Mouse (Mus musculus): ENCODE data around the gene Celf1. TPM values are rescaled to one million over a fixed set of nuclear protein-coding genes. Genes with fewer than 3 reads are reported as not detected.

Gene Celf1
- polyA plus RNA-seq, 1 experiment from 2014 or later, result 59.3 TPM

GRCm38 (mm10) chr2:90916560-90917232 is 23.5 kb upstream of the Celf1 start:
- 20% methylated on average over 7 of the region's 7 CpGs for WGBS
- Histone ChIP-seq H3K27me3 (ENCODE audit: insufficient read depth, low read length) (no peaks in the 10 kb centered on the region), H3K36me3 (ENCODE audit: insufficient read depth, low read length) (peaks cover 12% of the 10 kb centered on the region), H3K9me3 (replicated peaks; ENCODE audit: low read length) (no peaks in the 10 kb centered on the region), H3K4me3 (replicated peaks; ENCODE audit: low read depth, low read length) (peak overlapping the region; percentile 61), H3K27ac (peak overlapping the region; percentile 95), H3K4me1 (replicated peaks; ENCODE audit: insufficient read depth, low read length) (peaks cover 15% of the 10 kb centered on the region), H3K9ac (ENCODE audit: low read depth, low read length) (peak overlapping the region; percentile 94), H3K4me2 (ENCODE audit: low read length) (peak overlapping the region; percentile 80)
- no peak for TF ChIP-seq CTCF (IDR thresholded peaks at IDR 0.05; ENCODE audit: low read depth)
- DNase-seq (ENCODE audit: low spot score) (peak; percentile 62), ATAC-seq (replicated peaks; ENCODE audit: low FRiP score, low read depth) (0 out of 2 replicates have a peak, but pooled peaks have one; percentile 24)

GRCm38 (mm10) chr2:90917233-90917998 is 22.8 kb upstream of the Celf1 start:
- H3K4me1 ChIP-seq (replicated peaks; ENCODE audit: insufficient read depth, low read length), result peaks cover 15% of the 10 kb centered on the region
- TF ChIP-seq CTCF (IDR thresholded peaks at IDR 0.05; ENCODE audit: low read depth), result no peak
- peak overlapping the region; percentile 80 for H3K4me2 ChIP-seq (ENCODE audit: low read length)
- no peaks in the 10 kb centered on the region for H3K9me3 ChIP-seq (replicated peaks; ENCODE audit: low read length)
- peak; percentile 86 for ATAC-seq (replicated peaks; ENCODE audit: low FRiP score, low read depth)
- H3K9ac ChIP-seq (ENCODE audit: low read depth, low read length), result peak overlapping the region; percentile 94
- H3K27ac ChIP-seq, result peak overlapping the region; percentile 95
- peaks cover 9% of the 10 kb centered on the region for H3K36me3 ChIP-seq (ENCODE audit: insufficient read depth, low read length)
- peak overlapping the region; percentile 61 for H3K4me3 ChIP-seq (replicated peaks; ENCODE audit: low read depth, low read length)
- DNase-seq (ENCODE audit: low spot score), result peak; percentile 74
- under 1% methylated on average over 68 of the region's 73 CpGs for WGBS
- H3K27me3 ChIP-seq (ENCODE audit: insufficient read depth, low read length), result no peaks in the 10 kb centered on the region

- H3K27me3 ChIP-seq (ENCODE audit: insufficient read depth, low read length), result no peaks in the 10 kb centered on the region
- H3K36me3 ChIP-seq (ENCODE audit: insufficient read depth, low read length), result peaks cover 5% of the 10 kb centered on the region; the same call in 1 of the 2 replicates
- no peak for TF ChIP-seq CTCF (IDR thresholded peaks at IDR 0.05; ENCODE audit: low read depth)
- DNase-seq (ENCODE audit: low spot score) (peak; percentile 61), ATAC-seq (replicated peaks; ENCODE audit: low FRiP score, low read depth) (peak; percentile 78)
- H3K4me2 ChIP-seq (ENCODE audit: low read length), result peak overlapping the region; percentile 80
- peak overlapping the region; percentile 95 for H3K27ac ChIP-seq
- H3K9me3 ChIP-seq (replicated peaks; ENCODE audit: low read length), result no peaks in the 10 kb centered on the region
- 10% methylated on average over 16 of the region's 16 CpGs for WGBS
- H3K4me3 ChIP-seq (replicated peaks; ENCODE audit: low read depth, low read length), result peak overlapping the region; percentile 61
- H3K4me1 ChIP-seq (replicated peaks; ENCODE audit: insufficient read depth, low read length), result peaks cover 15% of the 10 kb centered on the region
- peak overlapping the region; percentile 94 for H3K9ac ChIP-seq (ENCODE audit: low read depth, low read length)
These were observed 22.0 kb upstream of the Celf1 start for GRCm38 (mm10) chr2:90917999-90918698.

- peaks cover 6% of the 10 kb centered on the region for H3K4me1 ChIP-seq (replicated peaks; ENCODE audit: insufficient read depth, low read length)
- H3K9me3 ChIP-seq (replicated peaks; ENCODE audit: low read length), result no peaks in the 10 kb centered on the region
- H3K9ac ChIP-seq (ENCODE audit: low read depth, low read length), result no peak overlapping the region
- no peak overlapping the region for H3K4me3 ChIP-seq (replicated peaks; ENCODE audit: low read depth, low read length)
- H3K27ac ChIP-seq, result no peak overlapping the region
- H3K27me3 ChIP-seq (ENCODE audit: insufficient read depth, low read length), result no peaks in the 10 kb centered on the region
- ATAC-seq (replicated peaks; ENCODE audit: low FRiP score, low read depth), result no peak
- no peak overlapping the region for H3K4me2 ChIP-seq (ENCODE audit: low read length)
- TF ChIP-seq CTCF (IDR thresholded peaks at IDR 0.05; ENCODE audit: low read depth), result no peak
- WGBS, result 87% methylated on average over 1 of the region's 1 CpGs
- DNase-seq (ENCODE audit: low spot score), result no peak
- H3K36me3 ChIP-seq (ENCODE audit: insufficient read depth, low read length), result no peaks in the 10 kb centered on the region
These were observed 19.0 kb upstream of the Celf1 start for GRCm38 (mm10) chr2:90921178-90921577.

- ATAC-seq (replicated peaks; ENCODE audit: low FRiP score, low read depth), result no peak
- H3K4me3 ChIP-seq (replicated peaks; ENCODE audit: low read depth, low read length), result no peak overlapping the region
- no peak overlapping the region for H3K9ac ChIP-seq (ENCODE audit: low read depth, low read length)
- H3K36me3 ChIP-seq (ENCODE audit: insufficient read depth, low read length), result no peaks in the 10 kb centered on the region
- no peak overlapping the region for H3K4me2 ChIP-seq (ENCODE audit: low read length)
- no peak for TF ChIP-seq CTCF (IDR thresholded peaks at IDR 0.05; ENCODE audit: low read depth)
- peaks cover 4% of the 10 kb centered on the region; the same call in 1 of the 2 replicates for H3K4me1 ChIP-seq (replicated peaks; ENCODE audit: insufficient read depth, low read length)
- H3K9me3 ChIP-seq (replicated peaks; ENCODE audit: low read length), result no peaks in the 10 kb centered on the region
- WGBS, result 94% methylated on average over 2 of the region's 2 CpGs
- no peak for DNase-seq (ENCODE audit: low spot score)
- H3K27ac ChIP-seq, result no peak overlapping the region
- H3K27me3 ChIP-seq (ENCODE audit: insufficient read depth, low read length), result no peaks in the 10 kb centered on the region
These were observed 17.5 kb upstream of the Celf1 start for GRCm38 (mm10) chr2:90922636-90923035.

- DNase-seq (ENCODE audit: low spot score) (no peak), ATAC-seq (replicated peaks; ENCODE audit: low FRiP score, low read depth) (no peak)
- no peak overlapping the region for H3K4me3 ChIP-seq (replicated peaks; ENCODE audit: low read depth, low read length)
- TF ChIP-seq CTCF (IDR thresholded peaks at IDR 0.05; ENCODE audit: low read depth), result no peak
- H3K27me3 ChIP-seq (ENCODE audit: insufficient read depth, low read length), result no peaks in the 10 kb centered on the region
- H3K4me1 ChIP-seq (replicated peaks; ENCODE audit: insufficient read depth, low read length), result no peaks in the 10 kb centered on the region
- no peak overlapping the region for H3K9ac ChIP-seq (ENCODE audit: low read depth, low read length)
- no peak overlapping the region for H3K4me2 ChIP-seq (ENCODE audit: low read length)
- H3K9me3 ChIP-seq (replicated peaks; ENCODE audit: low read length), result no peaks in the 10 kb centered on the region
- 88% methylated on average over 13 of the region's 13 CpGs for WGBS
- no peaks in the 10 kb centered on the region for H3K36me3 ChIP-seq (ENCODE audit: insufficient read depth, low read length)
- no peak overlapping the region for H3K27ac ChIP-seq
These were observed 11.6 kb upstream of the Celf1 start for GRCm38 (mm10) chr2:90928566-90928965.

Data from kidney, postnatal 0 days (tissue).